Mouse (Mus musculus): ENCODE measurements around the gene Smarcal1.

DNA sequence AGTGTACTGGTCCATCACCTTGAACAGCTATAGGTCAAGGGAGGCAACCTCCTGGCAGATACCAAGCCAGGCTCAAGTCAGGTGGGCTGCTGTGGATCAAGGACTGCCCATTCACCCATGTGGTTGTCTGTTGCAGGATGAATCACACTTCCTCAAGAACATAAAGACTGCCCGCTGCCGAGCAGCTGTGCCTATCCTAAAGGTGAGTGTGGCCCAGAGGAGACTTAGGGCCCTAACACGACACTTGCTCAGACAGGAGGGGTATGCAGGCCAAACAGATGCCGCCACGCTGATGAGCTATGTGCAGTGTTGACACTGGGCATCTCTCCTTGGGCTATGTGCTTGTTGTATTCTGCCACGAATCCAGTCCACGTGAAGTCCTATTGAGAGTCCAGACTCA, 18.2 kb downstream of the Smarcal1 start:
- TF ChIP-seq MXI1 (IDR thresholded peaks at IDR 0.05; ENCODE audit: low read depth, low read length) (no peak), POLR2A (IDR thresholded peaks at IDR 0.05; ENCODE audit: control insufficient read depth in 1 of 2, insufficient read depth in 1 of 2, low read depth in 1 of 2, low read length in 2 of 2, poor library complexity in 1 of 2) (no peak), BHLHE40 (IDR thresholded peaks at IDR 0.05; ENCODE audit: borderline replicate concordance, low read depth, low read length) (no peak), POLR2AphosphoS5 (IDR thresholded peaks at IDR 0.05; ENCODE audit: borderline replicate concordance, low read depth, low read length) (no peak), ZMIZ1 (IDR thresholded peaks at IDR 0.05; ENCODE audit: low read depth, low read length) (no peak), CTCF (IDR thresholded peaks at IDR 0.05 in 2 of 3, conservative IDR thresholded peaks at IDR 0.05 in 1 of 3; ENCODE audit: control insufficient read depth in 1 of 3, insufficient read depth in 1 of 3, low read depth in 2 of 3, low read length in 3 of 3, poor library complexity in 1 of 3, severe bottlenecking in 1 of 3) (no peak), MEF2A (IDR thresholded peaks at IDR 0.05; ENCODE audit: extremely low read depth, insufficient replicate concordance, low read depth, low read length, poor library complexity, severe bottlenecking) (no peak), USF1 (IDR thresholded peaks at IDR 0.05; ENCODE audit: low read depth, low read length) (no peak), NRF1 (IDR thresholded peaks at IDR 0.05; ENCODE audit: insufficient read depth, low read depth, low read length, poor library complexity, severe bottlenecking) (no peak), GABPA (IDR thresholded peaks at IDR 0.05; ENCODE audit: low read depth, low read length) (no peak)
